Mouse (Mus musculus) liver, embryonic 11.5 days (tissue): Measurements from ENCODE around the gene Krtap5-2. TPM values are rescaled to one million over a fixed set of nuclear protein-coding genes. Genes with fewer than 3 reads are reported as not detected.
"Not testable (repeated sequence)": the region's sequence is repeated elsewhere in the genome, so short reads cannot be mapped to it uniquely, and the experiment has no call there.

Source experiments
- ATAC-seq: fragments of 200-750 bp; cut with Nextera tagmentation; replicated peaks from 2 replicates; pipeline ENCODE4 v1.8.0; 2017; ENCODE audit warnings: moderate number of reproducible peaks, mild to moderate bottlenecking, moderate TSS enrichment, moderate library complexity; ENCODE audit not compliant: low FRiP score
- DNase-seq: peaks from one replicate; pipeline ENCODE4 v3.0.0-alpha.2; 2017; ENCODE audit warnings: low spot score
- H3K27ac ChIP-seq: fragments of 300-500 bp; sonication (generic); 2 replicates; pipeline ENCODE4 v1.5.1; 2014; ENCODE audit warnings: mild to moderate bottlenecking, low read depth, low read length, control low read depth
- H3K27me3 ChIP-seq: fragments of 300-500 bp; sonication (generic); replicated peaks from 2 replicates; pipeline ENCODE4 v1.6.1; 2014; ENCODE audit warnings: low read length, mixed read lengths; ENCODE audit not compliant: control insufficient read depth, insufficient read depth
- H3K36me3 ChIP-seq: fragments of 300-500 bp; sonication (generic); 2 replicates; pipeline ENCODE4 v1.6.1; 2014; ENCODE audit warnings: mild to moderate bottlenecking, low read length, moderate library complexity, mixed read lengths; ENCODE audit not compliant: control insufficient read depth, insufficient read depth
- H3K4me1 ChIP-seq: fragments of 300-500 bp; sonication (generic); replicated peaks from 2 replicates; pipeline ENCODE4 v1.6.1; 2014; ENCODE audit warnings: low read length, mixed read lengths; ENCODE audit not compliant: control insufficient read depth, insufficient read depth
- H3K4me2 ChIP-seq: fragments of 300-500 bp; sonication (generic); 2 replicates; pipeline ENCODE4 v1.6.1; 2014; ENCODE audit warnings: mild to moderate bottlenecking, control low read depth, moderate library complexity
- H3K4me3 ChIP-seq: fragments of 300-500 bp; sonication (generic); 2 replicates; pipeline ENCODE4 v1.5.1; 2014; ENCODE audit warnings: low read depth, low read length, control low read depth
- H3K9ac ChIP-seq: fragments of 300-500 bp; sonication (generic); 2 replicates; pipeline ENCODE4 v1.6.1; 2014; ENCODE audit warnings: low read depth, low read length, control low read depth
- H3K9me3 ChIP-seq: fragments of 300-500 bp; sonication (generic); 2 replicates; pipeline ENCODE4 v1.6.1; 2016; ENCODE audit warnings: low read length, inconsistent platforms, mixed read lengths; ENCODE audit not compliant: control insufficient read depth
- WGBS: fragments of 180-500 bp; shearing (Covaris S2); extraction: QIAGEN DNeasy Blood & Tissue Kit; methylation state at CpG from one replicate; pipeline ENCODE4 v1.1.7; 2014; 5-methylcytosine and 5-hydroxymethylcytosine counted together
- polyA plus RNA-seq: library from polyadenylated mRNA; unstranded; fragments of >200 nt; fragmentation: Nextera tagmentation; extraction: Ambion mirVana; gene quantifications from 2 replicates; pipeline ENCODE4 v1.2.1, GENCODE M21; 2014

Gene Krtap5-2
- polyA plus RNA-seq, 1 experiment from 2014 or later = not detected

DNA sequence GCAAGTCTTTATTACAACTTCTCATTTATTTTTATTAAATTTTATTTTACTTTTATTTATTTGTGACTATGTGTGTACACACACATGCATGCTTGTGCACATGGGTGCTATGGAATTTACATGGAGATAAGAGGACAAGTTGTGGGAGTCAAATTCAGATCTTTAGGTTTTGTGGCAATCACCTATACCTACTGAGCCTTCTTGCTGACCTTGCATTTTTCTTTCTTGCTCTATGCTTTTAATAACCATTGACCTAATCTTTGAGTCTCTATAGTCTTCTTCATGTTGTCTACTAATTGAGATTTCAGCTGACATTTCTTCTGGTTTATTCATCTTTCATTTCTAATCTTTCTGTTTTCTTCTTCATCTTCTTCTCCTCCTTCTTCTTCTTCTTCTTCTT, 27.2 kb downstream of the Krtap5-2 start:
- Histone ChIP-seq H3K4me3 (no peak overlapping the region), H3K27me3 (no peaks in the 10 kb centered on the region), H3K9me3 (no peaks in the 10 kb centered on the region), H3K4me2 (no peak overlapping the region), H3K36me3 (no peaks in the 10 kb centered on the region), H3K27ac (no peak overlapping the region), H3K9ac (no peak overlapping the region), H3K4me1 (no peaks in the 10 kb centered on the region)
- DNase-seq (no peak), ATAC-seq (no peak)

DNA sequence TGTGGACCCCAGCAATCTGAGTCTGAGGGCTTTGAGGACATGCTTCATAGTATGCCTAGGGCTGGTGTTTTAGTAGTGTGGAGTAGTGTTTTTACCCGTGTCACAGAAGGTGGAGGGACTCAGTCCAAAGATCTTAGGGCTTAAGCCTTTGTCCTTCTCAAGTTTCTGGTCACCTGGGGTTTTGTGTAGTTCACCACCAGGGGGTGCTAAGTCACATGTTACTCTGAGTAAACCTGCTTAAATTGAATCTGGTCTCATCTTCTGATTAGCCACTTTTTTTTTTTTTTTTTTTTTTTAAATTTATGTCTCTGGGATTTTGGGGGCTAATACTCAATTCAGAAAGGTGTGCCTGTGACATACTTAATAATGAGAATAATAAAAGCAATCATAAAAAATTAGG, 29.8 kb downstream of the Krtap5-2 start:
- 4% methylated on average over 1 of the region's 1 CpGs for WGBS
- Histone ChIP-seq H3K27ac (no peak overlapping the region), H3K4me1 (no peaks in the 10 kb centered on the region), H3K27me3 (no peaks in the 10 kb centered on the region), H3K4me2 (no peak overlapping the region), H3K9ac (no peak overlapping the region), H3K4me3 (no peak overlapping the region), H3K9me3 (no peaks in the 10 kb centered on the region), H3K36me3 (no peaks in the 10 kb centered on the region)
- no peak for DNase-seq
- ATAC-seq = no peak

DNA sequence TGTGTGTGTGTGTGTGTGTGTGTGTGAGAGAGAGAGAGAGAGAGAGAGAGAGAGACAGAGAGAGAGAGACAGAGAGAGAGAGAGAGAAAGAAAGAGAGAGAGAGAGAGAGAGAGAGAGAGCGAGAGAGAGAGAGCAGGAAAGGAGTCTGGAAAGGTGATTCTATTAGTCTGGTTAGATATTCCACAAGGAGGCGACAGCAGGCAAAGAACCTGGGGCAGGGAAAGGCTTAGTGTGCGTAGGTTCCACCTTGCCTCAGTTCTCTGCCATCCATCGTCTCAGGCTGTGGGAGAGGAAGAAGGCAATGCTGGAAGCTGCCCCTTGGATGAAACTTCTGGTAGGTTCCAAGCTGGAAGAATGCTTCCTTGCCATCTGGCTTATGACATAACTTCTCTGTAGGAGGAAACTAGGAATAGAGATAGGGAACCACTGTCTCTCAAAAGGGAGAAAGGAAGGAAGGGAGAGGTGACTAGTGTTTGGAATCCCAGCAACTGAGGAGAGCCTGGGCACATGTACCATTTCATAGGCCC, 30.3 kb downstream of the Krtap5-2 start:
- Histone ChIP-seq H3K4me1 (no peaks in the 10 kb centered on the region), H3K36me3 (no peaks in the 10 kb centered on the region), H3K27ac (no peak overlapping the region), H3K9me3 (no peaks in the 10 kb centered on the region), H3K27me3 (no peaks in the 10 kb centered on the region), H3K4me2 (no peak overlapping the region), H3K9ac (no peak overlapping the region), H3K4me3 (no peak overlapping the region)
- no peak for ATAC-seq
- WGBS = 51% methylated on average over 4 of the region's 4 CpGs
- DNase-seq = no peak

DNA sequence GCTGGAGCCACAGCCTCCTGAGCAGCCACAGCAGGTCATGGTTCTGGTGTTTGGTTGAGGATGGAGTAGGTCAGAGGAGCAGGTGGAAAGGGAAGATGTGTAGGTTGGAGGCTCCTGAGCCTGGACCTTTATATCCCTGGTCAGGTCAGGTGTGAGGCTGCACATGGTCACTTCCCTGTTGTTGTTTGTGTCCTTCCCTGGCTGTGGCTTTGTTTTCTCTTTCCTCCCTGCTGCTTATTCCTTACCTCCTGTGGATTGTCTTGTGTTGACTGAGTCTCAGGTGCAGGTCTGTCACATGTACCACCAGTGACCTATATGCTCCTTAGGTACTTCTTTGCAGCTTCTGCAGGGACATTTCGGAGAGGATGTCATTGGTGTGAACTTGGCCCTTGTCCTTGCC, 31.3 kb downstream of the Krtap5-2 start, which contains the start of gene Gm45337:
Gene Gm45337, minus strand, starts transcription at position 101 of the 400 bp plus-strand sequence.
- WGBS = 68% methylated on average over 1 of the region's 1 CpGs
- ATAC-seq (no peak), DNase-seq (no peak)
- Histone ChIP-seq H3K4me2 (no peak within 1 kb of the TSS), H3K9ac (no peak within 1 kb of the TSS), H3K36me3 (no peaks in the 10 kb centered on the region), H3K4me1 (no peaks in the 10 kb centered on the region), H3K27ac (no peak within 1 kb of the TSS), H3K9me3 (no peaks in the 10 kb centered on the region), H3K27me3 (no peaks in the 10 kb centered on the region), H3K4me3 (no peak within 1 kb of the TSS)

DNA sequence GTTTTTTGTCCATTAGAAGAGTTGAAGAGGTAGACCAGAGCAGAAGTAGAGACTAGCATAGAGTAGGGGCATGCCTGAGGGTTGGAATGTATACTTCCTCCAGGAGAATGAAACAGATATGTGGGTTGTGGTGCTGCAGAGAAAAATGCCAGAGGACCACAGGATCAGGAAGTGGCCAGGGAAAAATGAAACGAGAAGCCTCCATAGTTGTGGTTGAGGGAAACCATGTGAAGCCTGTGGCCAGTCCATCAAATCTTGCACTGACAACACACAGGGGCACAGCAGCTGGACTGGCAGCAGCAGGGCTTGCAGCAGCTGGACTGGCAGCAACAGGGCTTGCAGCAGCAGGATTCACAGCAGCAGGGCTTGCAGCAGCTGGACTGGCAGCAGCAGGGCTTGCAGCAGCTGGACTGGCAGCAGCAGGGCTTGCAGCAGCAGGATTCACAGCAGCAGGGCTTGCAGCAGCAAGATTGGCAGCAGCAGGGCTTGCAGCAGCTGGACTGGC, 32.2 kb downstream of the Krtap5-2 start:
- not testable (repeated sequence) for H3K27ac ChIP-seq, H3K4me2 ChIP-seq, H3K27me3 ChIP-seq, H3K9me3 ChIP-seq, H3K9ac ChIP-seq, ATAC-seq, H3K36me3 ChIP-seq, H3K4me3 ChIP-seq, DNase-seq, H3K4me1 ChIP-seq
- 10% methylated on average over 1 of the region's 1 CpGs for WGBS

DNA sequence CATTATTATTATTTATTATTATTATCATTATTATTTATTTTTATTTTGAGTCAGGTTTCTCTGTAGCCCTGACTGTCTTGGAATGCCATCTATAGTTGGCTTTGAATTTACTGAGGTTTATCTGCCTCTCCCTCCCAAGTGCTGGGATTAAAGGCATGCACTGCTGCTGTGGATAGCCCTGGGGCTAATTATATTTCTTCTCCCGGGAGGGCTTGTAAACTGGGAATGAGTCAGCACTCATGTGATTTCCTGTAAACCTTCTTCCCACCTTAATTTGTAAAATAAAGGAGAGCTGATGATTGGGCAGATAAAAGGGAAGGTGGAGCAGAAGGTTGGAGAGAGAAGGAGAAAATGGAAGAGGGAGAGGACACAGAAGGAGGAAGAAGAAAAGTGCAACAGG, 35.1 kb downstream of the Krtap5-2 start:
- H3K4me2 ChIP-seq = no peak overlapping the region
- ATAC-seq (no peak), DNase-seq (no peak)
- no peaks in the 10 kb centered on the region for H3K27me3 ChIP-seq
- H3K27ac ChIP-seq = no peak overlapping the region
- no peaks in the 10 kb centered on the region for H3K4me1 ChIP-seq
- WGBS = 13% methylated on average over 1 of the region's 1 CpGs
- H3K9me3 ChIP-seq = no peaks in the 10 kb centered on the region
- H3K4me3 ChIP-seq = no peak overlapping the region
- no peak overlapping the region for H3K9ac ChIP-seq
- H3K36me3 ChIP-seq = no peaks in the 10 kb centered on the region

DNA sequence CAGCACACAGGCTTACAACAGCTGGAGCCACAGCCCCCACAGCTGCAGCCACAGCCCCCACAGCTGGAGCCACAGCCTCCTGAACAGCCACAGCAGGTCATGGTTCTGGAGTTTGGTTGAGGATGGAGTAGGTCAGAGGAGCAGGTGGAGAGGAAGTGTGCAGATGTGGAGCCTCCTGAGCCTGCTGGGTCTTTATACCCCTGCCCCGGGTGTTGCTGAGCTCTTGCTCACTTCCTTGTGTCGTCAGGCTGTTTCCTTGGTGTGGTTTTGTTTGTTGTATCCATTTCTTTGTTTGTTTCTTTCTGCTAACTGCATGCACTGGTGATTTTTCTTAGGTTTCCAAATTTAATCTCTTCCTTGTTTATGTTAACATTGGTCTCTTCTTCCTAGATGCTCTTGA, 39.9 kb downstream of the Krtap5-2 start, which contains the start of gene Gm39115:
Gene Gm39115, minus strand, starts transcription at position 101 of the 400 bp plus-strand sequence.
- not testable (repeated sequence) for DNase-seq, H3K27ac ChIP-seq, H3K9me3 ChIP-seq, H3K27me3 ChIP-seq, H3K4me1 ChIP-seq, H3K4me2 ChIP-seq, H3K36me3 ChIP-seq, H3K4me3 ChIP-seq, ATAC-seq, H3K9ac ChIP-seq
- 21% methylated on average over 2 of the region's 2 CpGs for WGBS

DNA sequence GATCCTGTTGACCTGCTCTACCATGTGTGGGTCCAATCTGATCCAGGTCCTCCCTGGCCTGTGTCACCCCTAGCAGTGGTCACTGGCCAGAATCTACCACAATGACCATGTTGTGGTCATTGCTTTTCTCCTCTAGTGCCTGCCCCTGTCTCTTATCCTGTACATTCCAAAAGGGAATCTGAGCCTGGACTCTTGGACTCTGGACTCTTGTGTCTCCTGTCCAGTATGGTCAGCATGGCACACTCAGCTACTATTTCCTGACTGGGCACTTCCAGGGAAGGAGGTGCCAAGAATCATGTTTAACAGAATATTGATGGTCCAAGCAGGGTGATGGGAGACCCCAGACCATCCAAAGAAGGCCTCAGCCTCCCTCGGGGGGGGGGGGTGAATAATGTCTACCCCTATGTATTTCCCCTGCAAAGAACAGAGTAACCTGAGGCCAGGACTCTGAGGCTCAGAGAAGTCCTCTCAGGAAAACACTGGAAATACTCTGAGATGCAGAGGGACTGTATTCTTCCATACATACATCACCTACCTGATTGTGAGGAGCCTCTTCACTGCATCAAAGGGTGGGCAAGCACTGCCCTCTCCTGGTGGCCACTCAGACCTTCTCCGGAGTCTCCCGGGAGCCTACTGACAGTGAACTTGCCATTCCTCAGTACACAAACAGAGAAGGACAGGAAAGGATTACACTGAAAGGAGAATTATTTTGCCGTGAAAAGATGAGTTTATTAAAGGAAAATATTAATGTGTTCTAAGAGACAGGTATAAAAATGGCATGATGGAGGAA, 41.4 kb downstream of the Krtap5-2 start:
- H3K4me3 ChIP-seq = no peak overlapping the region
- no peak overlapping the region for H3K27ac ChIP-seq
- H3K36me3 ChIP-seq = no peaks in the 10 kb centered on the region
- no peak overlapping the region for H3K4me2 ChIP-seq
- WGBS = 57% methylated on average over 4 of the region's 4 CpGs
- no peak for DNase-seq
- no peaks in the 10 kb centered on the region for H3K27me3 ChIP-seq
- ATAC-seq = no peak
- H3K9me3 ChIP-seq = no peaks in the 10 kb centered on the region
- H3K4me1 ChIP-seq = no peaks in the 10 kb centered on the region
- no peak overlapping the region for H3K9ac ChIP-seq

DNA sequence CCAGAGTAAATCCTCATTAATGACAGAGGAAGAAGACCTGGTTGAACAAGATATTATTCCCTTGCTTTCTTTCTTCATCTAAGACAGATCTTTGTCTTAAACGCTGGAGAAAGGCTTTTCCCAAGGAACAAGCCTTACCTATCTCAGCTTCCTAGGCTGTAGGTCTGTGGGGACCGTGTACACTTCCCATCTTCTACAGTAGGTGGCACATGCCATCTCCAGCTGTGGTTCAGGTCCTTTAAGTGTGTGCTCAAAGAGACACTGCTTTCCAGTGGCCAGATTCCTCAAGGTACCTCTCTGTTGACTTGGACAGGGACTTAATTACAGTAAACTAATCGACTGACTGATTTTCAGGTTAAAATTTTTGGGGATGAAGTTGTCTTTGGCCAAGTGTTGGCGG, 47.0 kb downstream of the Krtap5-2 start:
- H3K9me3 ChIP-seq = no peaks in the 10 kb centered on the region
- no peaks in the 10 kb centered on the region for H3K27me3 ChIP-seq
- 52% methylated on average over 4 of the region's 4 CpGs for WGBS
- H3K4me1 ChIP-seq = no peaks in the 10 kb centered on the region
- no peak overlapping the region for H3K9ac ChIP-seq
- no peaks in the 10 kb centered on the region for H3K36me3 ChIP-seq
- H3K4me2 ChIP-seq = no peak overlapping the region
- H3K4me3 ChIP-seq = no peak overlapping the region
- no peak overlapping the region for H3K27ac ChIP-seq
- DNase-seq (no peak), ATAC-seq (no peak)
